Mouse (Mus musculus) stomach, embryonic 15.5 days (tissue): Measurements from ENCODE around the gene Cdc14b. TPM values are rescaled to one million over a fixed set of nuclear protein-coding genes. Genes with fewer than 3 reads are reported as not detected.

Experiments
- ATAC-seq: fragments of 200-750 bp; cut with Nextera tagmentation; 2 replicates; pipeline ENCODE4 v1.8.0; 2017; ENCODE audit warnings: low read depth, moderate number of reproducible peaks, moderate TSS enrichment; ENCODE audit not compliant: insufficient read depth, low FRiP score
- H3K27ac ChIP-seq: fragments of 300-500 bp; sonication (generic); 2 replicates; pipeline ENCODE4 v1.5.1; 2015; ENCODE audit warnings: mild to moderate bottlenecking, inconsistent platforms
- H3K27me3 ChIP-seq: fragments of 300-500 bp; sonication (generic); replicated peaks from 2 replicates; pipeline ENCODE4 v1.6.1; 2015; ENCODE audit warnings: inconsistent platforms
- H3K36me3 ChIP-seq: fragments of 300-500 bp; sonication (generic); 2 replicates; pipeline ENCODE4 v1.6.1; 2015; ENCODE audit warnings: inconsistent platforms
- H3K4me1 ChIP-seq: fragments of 300-500 bp; sonication (generic); 2 replicates; pipeline ENCODE4 v1.6.1; 2015; ENCODE audit warnings: inconsistent platforms
- H3K4me2 ChIP-seq: fragments of 300-500 bp; sonication (generic); 2 replicates; pipeline ENCODE4 v1.6.1; 2015; ENCODE audit warnings: mild to moderate bottlenecking, inconsistent platforms
- H3K4me3 ChIP-seq: fragments of 300-500 bp; sonication (generic); replicated peaks from 2 replicates; pipeline ENCODE4 v1.5.1; 2015; ENCODE audit warnings: inconsistent platforms
- H3K9ac ChIP-seq: fragments of 300-500 bp; sonication (generic); 2 replicates; pipeline ENCODE4 v1.6.1; 2015; ENCODE audit warnings: inconsistent platforms
- H3K9me3 ChIP-seq: fragments of 300-500 bp; sonication (generic); 2 replicates; pipeline ENCODE4 v1.6.1; 2016; ENCODE audit warnings: inconsistent platforms
- WGBS: fragments of 180-500 bp; shearing (Covaris S2); methylation state at CpG from one replicate; pipeline ENCODE4 v1.1.7; 2015; 5-methylcytosine and 5-hydroxymethylcytosine counted together
- polyA plus RNA-seq: library from polyadenylated mRNA; unstranded; fragments of >200 nt; fragmentation: Nextera tagmentation; extraction: Ambion mirVana; gene quantifications from 2 replicates; pipeline ENCODE4 v1.2.1, GENCODE M21; 2015

The Cdc14b gene
- 24.5 and 26.1 TPM in 2 replicates for polyA plus RNA-seq

DNA sequence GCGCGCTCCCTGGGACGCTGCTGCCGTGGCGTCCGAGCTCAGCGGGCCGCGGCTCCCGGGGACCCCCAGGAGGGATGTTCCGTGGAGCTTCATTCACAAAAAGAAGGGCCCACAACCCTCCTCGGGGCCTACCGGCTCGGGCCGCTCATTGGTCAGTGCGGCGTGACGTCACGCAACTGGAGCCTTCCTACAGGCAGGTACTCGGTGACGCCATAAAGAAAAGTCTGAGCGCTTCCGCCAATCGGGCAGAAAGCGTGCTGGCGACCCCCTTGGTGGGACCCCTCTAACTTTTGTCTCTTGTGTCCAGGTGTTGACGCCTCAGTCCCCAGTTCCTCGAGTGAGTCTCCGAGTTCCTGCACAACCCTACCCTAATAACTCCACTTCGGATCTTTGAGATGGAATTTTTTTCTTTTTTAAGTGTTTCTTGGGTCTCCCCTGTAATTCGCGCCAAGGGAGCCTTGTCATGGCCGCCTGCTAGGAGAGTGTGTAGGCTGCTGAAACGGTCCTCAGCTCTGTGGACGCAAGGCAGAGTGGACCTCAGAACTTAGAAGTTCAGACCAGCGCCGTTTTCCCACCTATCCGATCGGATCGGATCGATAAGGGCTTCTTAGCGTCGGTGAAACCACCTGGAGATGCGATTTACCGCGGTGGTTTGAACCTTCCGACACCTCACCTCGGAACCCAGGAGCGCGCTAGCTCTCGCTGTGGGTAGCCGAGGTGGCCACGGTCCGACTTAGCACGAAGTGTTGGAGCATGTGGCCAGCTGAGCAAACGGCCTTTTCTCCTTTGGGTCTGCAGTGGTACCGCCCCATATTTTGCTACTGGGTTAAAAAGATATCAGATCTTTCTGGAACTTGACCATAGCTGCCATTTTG, at the start of gene Cdc14b:
Cdc14b (minus strand) TSS at position 412 of the 875 bp plus-strand sequence.
- no peaks in the 10 kb centered on the region for H3K36me3 ChIP-seq
- WGBS = 1% methylated on average over 57 of the region's 57 CpGs
- H3K9me3 ChIP-seq = no peaks in the 10 kb centered on the region
- H3K27me3 ChIP-seq = no peaks in the 10 kb centered on the region
- H3K9ac ChIP-seq = peak within 1 kb of the TSS; percentile 60
- peak; percentile 92 for ATAC-seq
- peak within 1 kb of the TSS; percentile 86 for H3K4me3 ChIP-seq
- peak within 1 kb of the TSS; percentile 44; the same call in 1 of the 2 replicates for H3K27ac ChIP-seq
- H3K4me1 ChIP-seq = peaks cover 7% of the 10 kb centered on the region; the same call in 1 of the 2 replicates
- peak within 1 kb of the TSS; percentile 99 for H3K4me2 ChIP-seq

DNA sequence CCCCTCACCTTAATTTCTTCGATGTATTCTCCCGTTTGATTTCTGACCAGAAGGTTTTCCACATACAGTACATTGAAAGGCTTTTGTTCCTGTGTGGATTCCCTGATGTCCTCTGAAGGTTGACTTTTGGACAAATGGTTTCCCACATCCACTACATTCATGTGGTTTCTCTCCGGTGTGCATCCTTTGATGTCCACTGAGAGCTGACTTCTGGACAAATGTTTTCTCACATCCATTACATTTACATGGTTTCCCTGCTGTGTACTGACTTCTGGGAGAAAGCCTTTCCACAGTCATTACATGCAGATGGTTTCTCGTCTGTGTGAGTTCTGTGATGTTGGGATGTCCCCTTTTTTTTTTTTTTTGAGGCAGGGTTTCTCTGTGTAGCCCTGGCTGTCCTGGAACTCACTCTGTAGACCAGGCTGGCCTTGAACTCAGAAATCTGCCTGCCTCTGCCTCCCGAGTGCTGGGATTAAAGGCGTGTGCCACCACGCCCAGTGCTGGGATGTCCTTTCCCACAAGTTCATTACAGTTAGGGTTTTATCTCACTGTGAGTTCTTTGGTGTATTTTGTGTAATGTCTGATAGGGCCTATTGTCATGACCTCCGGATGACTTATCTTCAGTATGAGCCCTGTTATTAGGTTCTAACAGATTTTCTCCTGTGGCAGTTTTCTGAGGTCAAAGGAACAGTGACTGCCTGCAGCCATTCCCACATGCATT, 47.6 kb upstream of the Cdc14b start:
- no peak overlapping the region for H3K4me3 ChIP-seq
- no peaks in the 10 kb centered on the region for H3K36me3 ChIP-seq
- H3K27me3 ChIP-seq = no peaks in the 10 kb centered on the region
- no peaks in the 10 kb centered on the region for H3K4me1 ChIP-seq
- ATAC-seq = no peak
- WGBS = 83% methylated on average over 8 of the region's 8 CpGs
- no peaks in the 10 kb centered on the region for H3K9me3 ChIP-seq
- no peak overlapping the region for H3K4me2 ChIP-seq
- H3K27ac ChIP-seq = no peak overlapping the region
- H3K9ac ChIP-seq = no peak overlapping the region

- no peaks in the 10 kb centered on the region for H3K27me3 ChIP-seq
- H3K4me3 ChIP-seq = no peak overlapping the region
- H3K27ac ChIP-seq = no peak overlapping the region
- ATAC-seq = no peak
- no peaks in the 10 kb centered on the region for H3K9me3 ChIP-seq
- H3K4me1 ChIP-seq = no peaks in the 10 kb centered on the region
- no peak overlapping the region for H3K4me2 ChIP-seq
- H3K9ac ChIP-seq = no peak overlapping the region
- H3K36me3 ChIP-seq = no peaks in the 10 kb centered on the region
- WGBS = 68% methylated on average over 8 of the region's 8 CpGs
Observed at GRCm38 (mm10) chr13:64320334-64320733, 45.2 kb upstream of the Cdc14b start.

- Histone ChIP-seq H3K27me3 (no peaks in the 10 kb centered on the region), H3K36me3 (no peaks in the 10 kb centered on the region), H3K27ac (no peak overlapping the region), H3K4me2 (no peak overlapping the region), H3K9ac (no peak overlapping the region), H3K4me3 (no peak overlapping the region), H3K4me1 (no peaks in the 10 kb centered on the region), H3K9me3 (no peaks in the 10 kb centered on the region)
- ATAC-seq = no peak
Observed at GRCm38 (mm10) chr13:64319782-64320181, 44.7 kb upstream of the Cdc14b start.

- Histone ChIP-seq H3K27ac (no peak overlapping the region), H3K36me3 (no peaks in the 10 kb centered on the region), H3K27me3 (no peaks in the 10 kb centered on the region), H3K4me2 (no peak overlapping the region), H3K4me3 (no peak overlapping the region), H3K9ac (no peak overlapping the region), H3K9me3 (no peaks in the 10 kb centered on the region), H3K4me1 (no peaks in the 10 kb centered on the region)
- 66% methylated on average over 2 of the region's 2 CpGs for WGBS
- ATAC-seq = no peak
Observed at GRCm38 (mm10) chr13:64318355-64318754, 43.3 kb upstream of the Cdc14b start.

- H3K36me3 ChIP-seq = no peaks in the 10 kb centered on the region
- H3K27me3 ChIP-seq = no peaks in the 10 kb centered on the region
- under 1% methylated on average over 3 of the region's 3 CpGs for WGBS
- H3K4me3 ChIP-seq = no peak overlapping the region
- no peak overlapping the region for H3K4me2 ChIP-seq
- no peaks in the 10 kb centered on the region for H3K9me3 ChIP-seq
- no peak overlapping the region for H3K27ac ChIP-seq
- no peak overlapping the region for H3K9ac ChIP-seq
- 0 out of 2 replicates have a peak, but pooled peaks cover 7% of the 10 kb centered on the region for H3K4me1 ChIP-seq
- no peak for ATAC-seq
Observed at GRCm38 (mm10) chr13:64315483-64316050, 40.5 kb upstream of the Cdc14b start.

- Histone ChIP-seq H3K4me1 (peaks cover 16% of the 10 kb centered on the region; the same call in 1 of the 2 replicates), H3K9ac (no peak overlapping the region), H3K27me3 (no peaks in the 10 kb centered on the region), H3K27ac (no peak overlapping the region), H3K9me3 (no peaks in the 10 kb centered on the region), H3K4me3 (no peak overlapping the region), H3K4me2 (no peak overlapping the region), H3K36me3 (no peaks in the 10 kb centered on the region)
- 69% methylated on average over 3 of the region's 3 CpGs for WGBS
- ATAC-seq = no peak
Observed at GRCm38 (mm10) chr13:64314041-64314440, 39.0 kb upstream of the Cdc14b start.

GRCm38 (mm10) chr13:64312916-64313289, 37.8 kb upstream of the Cdc14b start:
- Histone ChIP-seq H3K4me2 (peak overlapping the region; percentile 63), H3K27ac (peak overlapping the region; percentile 45; the same call in 1 of the 2 replicates), H3K9me3 (no peaks in the 10 kb centered on the region), H3K9ac (no peak overlapping the region), H3K27me3 (no peaks in the 10 kb centered on the region), H3K36me3 (0 out of 2 replicates have a peak, but pooled peaks cover 2% of the 10 kb centered on the region), H3K4me1 (peaks cover 16% of the 10 kb centered on the region; the same call in 1 of the 2 replicates), H3K4me3 (peak overlapping the region; percentile 77)
- 0% methylated on average over 2 of the region's 2 CpGs for WGBS
- ATAC-seq = no peak

GRCm38 (mm10) chr13:64312024-64312915, 37.2 kb upstream of the Cdc14b start, which contains the start of gene Aaed1:
TSS of gene Aaed1 (minus strand) at chr13:64312710.
- peak; percentile 88 for ATAC-seq
- WGBS = under 1% methylated on average over 65 of the region's 74 CpGs
- Histone ChIP-seq H3K4me2 (peak within 1 kb of the TSS; percentile 63), H3K36me3 (0 out of 2 replicates have a peak, but pooled peaks cover 2% of the 10 kb centered on the region), H3K27me3 (no peaks in the 10 kb centered on the region), H3K4me3 (peak within 1 kb of the TSS; percentile 77), H3K9me3 (no peaks in the 10 kb centered on the region), H3K4me1 (peaks cover 16% of the 10 kb centered on the region; the same call in 1 of the 2 replicates), H3K9ac (peak within 1 kb of the TSS; percentile 52; the same call in 1 of the 2 replicates), H3K27ac (peak within 1 kb of the TSS; percentile 96)

DNA sequence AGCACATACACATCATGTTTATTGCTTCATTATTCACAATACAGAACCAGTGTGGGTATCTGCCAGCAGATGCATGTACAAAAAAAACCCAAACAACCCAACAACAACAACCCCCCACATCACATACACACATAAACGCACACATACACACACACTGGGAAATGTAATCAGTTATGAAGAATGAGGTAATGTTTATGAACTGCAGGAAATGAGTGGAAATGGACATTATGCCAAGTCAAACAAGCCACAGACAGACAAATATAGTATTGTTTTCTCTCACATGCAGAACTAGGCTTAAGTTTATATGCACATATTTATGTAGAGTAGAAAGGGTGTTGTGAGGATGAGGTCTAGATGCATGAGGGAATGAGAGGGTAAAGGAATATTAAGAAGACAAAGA, 36.2 kb upstream of the Cdc14b start:
- Histone ChIP-seq H3K36me3 (0 out of 2 replicates have a peak, but pooled peaks cover 2% of the 10 kb centered on the region), H3K9ac (no peak overlapping the region), H3K9me3 (no peaks in the 10 kb centered on the region), H3K4me1 (peaks cover 16% of the 10 kb centered on the region; the same call in 1 of the 2 replicates), H3K4me2 (peak overlapping the region; percentile 63), H3K4me3 (peak overlapping the region; percentile 77), H3K27me3 (no peaks in the 10 kb centered on the region), H3K27ac (peak overlapping the region; percentile 72)
- ATAC-seq = no peak
- WGBS = 20% methylated on average over 1 of the region's 1 CpGs

- peak overlapping the region; percentile 77; the same call in 1 of the 2 replicates for H3K4me3 ChIP-seq
- peaks cover 16% of the 10 kb centered on the region; the same call in 1 of the 2 replicates for H3K4me1 ChIP-seq
- 26% methylated on average over 6 of the region's 6 CpGs for WGBS
- H3K27ac ChIP-seq = peak overlapping the region; percentile 72
- H3K4me2 ChIP-seq = peak overlapping the region; percentile 63
- peak; percentile 20; the same call in 1 of the 2 replicates for ATAC-seq
- no peaks in the 10 kb centered on the region for H3K27me3 ChIP-seq
- H3K9ac ChIP-seq = no peak overlapping the region
- no peaks in the 10 kb centered on the region for H3K9me3 ChIP-seq
- H3K36me3 ChIP-seq = 0 out of 2 replicates have a peak, but pooled peaks cover 2% of the 10 kb centered on the region
Observed at GRCm38 (mm10) chr13:64310585-64310984, 35.5 kb upstream of the Cdc14b start.
